Mouse (Mus musculus) B cell, adult 67 days (primary cell): Measurements from ENCODE around the gene Psma2. TPM values are rescaled to one million over a fixed set of nuclear protein-coding genes. Genes with fewer than 3 reads are reported as not detected.

Experiments used
- total RNA-seq, 2 experiments: library from RNA; stranded (reverse); gene quantifications; 4 replicates each; pipeline ENCODE4 v1.2.4; 2023

Psma2 gene
- total RNA-seq = 10 to 100 TPM; 56.3 to 58.7 TPM

DNA sequence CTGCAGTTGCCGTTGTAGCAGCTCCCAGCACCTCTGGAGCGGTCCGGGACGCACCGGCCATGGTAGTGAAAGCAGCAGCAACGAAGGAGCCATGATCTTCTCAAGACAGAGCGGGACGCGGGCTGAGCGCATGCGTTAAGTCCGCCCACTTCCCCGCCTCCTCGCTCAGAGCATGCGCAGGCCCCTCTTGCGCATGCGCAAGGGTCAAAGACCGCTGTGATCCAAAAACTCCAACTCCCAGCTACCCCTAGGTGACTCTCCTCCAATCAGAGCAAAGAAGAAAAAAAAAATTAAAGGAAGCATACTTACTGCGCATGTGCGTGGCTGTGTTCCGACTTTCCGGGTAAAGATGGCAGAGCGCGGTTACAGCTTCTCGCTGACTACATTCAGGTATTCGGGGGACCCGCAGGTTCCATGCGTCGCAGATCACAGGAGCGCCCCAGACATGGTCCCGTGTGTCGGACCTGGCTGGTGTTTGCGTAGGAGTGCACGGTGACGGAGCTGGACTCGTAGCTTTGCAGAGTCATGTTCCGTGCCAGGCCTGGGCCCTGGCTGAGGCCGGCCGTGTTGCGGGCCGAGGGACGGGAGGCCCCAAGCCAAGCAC is at the start of gene Psma2, which contains the start of gene Mrpl32:
Psma2 (plus strand) TSS at position 315 of the 604 bp plus-strand sequence.
Mrpl32 (minus strand) TSS at position 240 of the 604 bp plus-strand sequence.

DNA sequence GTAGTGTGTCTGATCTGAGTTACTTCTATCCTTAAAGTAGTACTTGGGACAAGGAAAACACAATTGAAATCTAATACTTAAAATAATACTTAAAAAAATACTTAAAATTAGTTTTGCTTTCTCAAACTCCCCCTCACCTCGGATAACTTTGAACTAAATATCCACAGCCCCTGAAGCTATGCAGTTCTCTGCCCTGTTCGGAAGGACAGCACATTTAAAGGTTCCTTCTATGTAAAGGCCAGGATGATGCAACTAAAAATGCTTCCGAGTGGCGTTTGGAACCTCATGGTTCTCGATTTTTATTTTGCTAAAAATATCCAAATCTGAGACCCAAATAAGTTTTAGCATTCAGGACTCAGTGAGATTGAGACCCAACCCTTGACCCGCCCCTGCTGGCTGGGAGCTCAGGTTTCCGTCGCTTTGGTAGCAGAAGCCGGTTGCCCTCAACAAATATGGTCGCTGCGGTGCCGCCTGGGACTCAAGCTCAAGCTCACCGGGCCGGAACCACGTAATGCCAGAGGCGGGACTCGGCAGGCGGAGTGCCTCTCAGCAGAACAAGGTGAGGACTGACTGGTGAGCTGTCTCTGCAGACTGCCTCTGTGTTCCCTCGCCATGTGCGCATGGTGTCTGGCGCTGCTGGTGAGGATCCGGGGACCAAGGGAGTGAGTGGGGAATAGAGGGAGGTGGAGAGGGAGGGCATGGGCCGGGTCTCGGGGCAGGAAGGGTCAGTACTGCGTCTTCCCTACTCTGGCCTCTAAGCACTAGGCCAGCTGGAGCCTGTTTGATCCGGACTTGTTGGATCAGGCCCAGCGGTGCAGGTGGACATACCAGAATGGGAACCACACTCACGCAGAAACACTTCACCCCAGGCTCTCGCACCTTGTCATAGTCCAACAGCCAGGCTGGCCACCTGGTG is 16.9 kb downstream of the Psma2 start, which contains the start of gene AW209491:
AW209491 (plus strand) TSS at position 429 of the 916 bp plus-strand sequence.

Other genes with a start within 250 kb of the Psma2 start
- gene Hecw1, start 90.0 kb upstream of the Psma2 start, total RNA-seq = not detected
- gene Mrpl32, start 75 bp upstream of the Psma2 start, total RNA-seq = 10 to 100 TPM; 34.2 to 35.7 TPM
- 1 to 10 TPM; 6.4 to 6.6 TPM for gene AW209491, start 16.9 kb downstream of the Psma2 start, total RNA-seq